Mouse (Mus musculus) cerebellum, adult 2 months (tissue): Measurements from ENCODE around the gene Ppp6r1.

Experiments used
- CTCF ChIP-seq: fragments of 200-500 bp; IDR thresholded peaks from 2 replicates; pipeline ENCODE4 v1.5.1; 2011; ENCODE audit warnings: low read depth, mild to moderate bottlenecking, control low read depth, low read length, moderate library complexity, borderline replicate concordance; ENCODE audit not compliant: insufficient read depth
- POLR2A ChIP-seq: fragments of 200-500 bp; IDR thresholded peaks from 2 replicates; pipeline ENCODE4 v1.6.1; 2011; ENCODE audit warnings: low read length, control low read depth, borderline replicate concordance; ENCODE audit not compliant: insufficient read depth

DNA sequence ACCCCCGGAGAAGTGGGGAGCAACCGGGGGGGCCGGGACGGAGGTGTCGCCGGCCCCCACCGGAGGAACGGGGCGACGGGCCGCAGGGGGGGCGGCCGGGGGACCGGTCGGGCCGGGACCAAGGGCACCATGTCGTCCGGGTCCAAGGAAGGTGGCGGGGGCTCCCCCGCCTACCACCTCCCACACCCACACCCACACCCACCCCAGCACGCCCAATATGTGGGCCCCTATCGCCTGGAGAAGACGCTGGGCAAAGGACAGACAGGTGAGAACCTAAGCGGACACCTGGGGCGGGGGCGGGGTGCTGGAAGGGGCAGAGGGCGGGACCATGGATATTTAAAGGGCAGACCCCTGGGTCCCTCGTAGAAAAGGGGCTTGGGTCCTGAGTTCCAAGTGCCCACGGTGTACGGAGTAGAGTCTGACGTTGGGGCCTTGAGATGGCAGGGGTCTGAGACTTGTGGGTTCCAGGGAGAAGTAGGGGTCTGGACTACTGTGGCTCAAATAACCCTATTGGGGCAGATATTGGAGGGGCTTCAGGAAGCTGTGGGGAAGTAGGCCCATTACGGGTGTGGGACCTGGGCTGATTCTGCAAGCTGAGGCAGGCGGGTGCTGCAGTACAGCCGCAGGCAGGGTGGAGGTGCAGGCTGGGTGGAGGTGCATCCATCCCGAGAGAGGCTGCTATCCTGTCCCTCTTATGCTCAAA lies 32.3 kb upstream of the Ppp6r1 start:
- TF ChIP-seq CTCF = no peak
- TF ChIP-seq POLR2A = no peak
